Mouse (Mus musculus) cortical plate, adult 2 months (tissue): Measurements from ENCODE around the gene Auts2. TPM values are rescaled to one million over a fixed set of nuclear protein-coding genes. Genes with fewer than 3 reads are reported as not detected.

Experiments
- H3K27ac ChIP-seq: fragments of 200-500 bp; 2 replicates; pipeline ENCODE4 v1.5.1; 2012; ENCODE audit warnings: low read length, control low read depth, inconsistent platforms; ENCODE audit not compliant: insufficient read depth
- H3K4me1 ChIP-seq: fragments of 200-500 bp; 2 replicates; pipeline ENCODE4 v1.6.1; 2011; ENCODE audit warnings: low read length; ENCODE audit not compliant: control insufficient read depth, insufficient read depth
- H3K4me3 ChIP-seq: fragments of 200-500 bp; 2 replicates; pipeline ENCODE4 v1.5.1; 2011; ENCODE audit warnings: mild to moderate bottlenecking, low read length, control low read depth; ENCODE audit not compliant: insufficient read depth
- CTCF ChIP-seq: fragments of 200-500 bp; IDR thresholded peaks from 2 replicates; pipeline ENCODE4 v1.5.1; 2011; ENCODE audit warnings: mild to moderate bottlenecking, control low read depth, low read length; ENCODE audit not compliant: insufficient read depth; ENCODE audit errors: extremely low read depth
- POLR2A ChIP-seq: fragments of 200-500 bp; IDR thresholded peaks from 2 replicates; pipeline ENCODE4 v1.6.1; 2011; ENCODE audit warnings: mild to moderate bottlenecking, low read length, control low read depth; ENCODE audit not compliant: insufficient read depth; ENCODE audit errors: extremely low read depth
- polyA plus RNA-seq: library from polyadenylated mRNA; depleted of rRNA; stranded (reverse); fragments of >200 nt; gene quantifications from 2 replicates; pipeline ENCODE4 v1.2.3, GENCODE M21; 2012

The Auts2 gene
- polyA plus RNA-seq, 1 experiment = 29.7 TPM

GRCm38 (mm10) chr5:132378977-132379376 is 164.2 kb downstream of the Auts2 start:
- Histone ChIP-seq H3K27ac (no peak overlapping the region), H3K4me3 (no peak overlapping the region), H3K4me1 (peaks cover 1% of the 10 kb centered on the region; the same call in 1 of the 2 replicates)
- TF ChIP-seq POLR2A = no peak

DNA sequence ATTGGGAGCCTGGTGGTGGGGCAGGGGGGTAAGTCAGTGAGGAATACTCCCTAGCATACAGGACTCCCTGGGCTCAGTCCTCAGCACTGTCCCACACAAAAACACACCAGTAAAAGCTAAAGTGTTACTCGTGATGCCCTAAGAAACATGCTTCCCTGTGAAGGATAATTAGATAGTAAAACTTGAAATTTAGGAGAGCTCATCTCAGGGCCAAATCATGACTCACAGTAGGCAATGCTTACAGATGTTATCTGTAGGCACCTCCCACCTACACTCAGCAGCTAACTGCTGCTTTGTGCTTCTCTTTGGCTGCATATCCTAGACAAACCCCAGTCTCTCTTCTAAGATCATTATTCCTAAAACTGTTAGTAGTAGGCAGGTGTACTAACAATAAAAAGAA is 168.0 kb downstream of the Auts2 start:
- H3K27ac ChIP-seq = no peak overlapping the region
- no peak overlapping the region for H3K4me3 ChIP-seq
- H3K4me1 ChIP-seq = no peaks in the 10 kb centered on the region; the same call in 1 of the 2 replicates
- TF ChIP-seq CTCF (no peak), POLR2A (no peak)

GRCm38 (mm10) chr5:132373471-132374075 is 169.6 kb downstream of the Auts2 start:
- Histone ChIP-seq H3K4me1 (peaks cover 1% of the 10 kb centered on the region), H3K27ac (no peak overlapping the region), H3K4me3 (no peak overlapping the region)
- TF ChIP-seq CTCF (no peak), POLR2A (no peak)

- TF ChIP-seq CTCF (no peak), POLR2A (no peak)
- Histone ChIP-seq H3K4me3 (no peak overlapping the region), H3K4me1 (peaks cover 1% of the 10 kb centered on the region), H3K27ac (no peak overlapping the region)
Observed at GRCm38 (mm10) chr5:132372605-132373004, 170.5 kb downstream of the Auts2 start.

GRCm38 (mm10) chr5:132368678-132369088 is 174.5 kb downstream of the Auts2 start:
- H3K4me3 ChIP-seq = no peak overlapping the region
- H3K27ac ChIP-seq = no peak overlapping the region
- peaks cover 1% of the 10 kb centered on the region for H3K4me1 ChIP-seq
- no peak for TF ChIP-seq POLR2A
- TF ChIP-seq CTCF = no peak

- no peak overlapping the region for H3K27ac ChIP-seq
- TF ChIP-seq CTCF = no peak
- TF ChIP-seq POLR2A = no peak
- H3K4me3 ChIP-seq = no peak overlapping the region
- no peaks in the 10 kb centered on the region for H3K4me1 ChIP-seq
Observed at GRCm38 (mm10) chr5:132361276-132361675, 181.9 kb downstream of the Auts2 start.

DNA sequence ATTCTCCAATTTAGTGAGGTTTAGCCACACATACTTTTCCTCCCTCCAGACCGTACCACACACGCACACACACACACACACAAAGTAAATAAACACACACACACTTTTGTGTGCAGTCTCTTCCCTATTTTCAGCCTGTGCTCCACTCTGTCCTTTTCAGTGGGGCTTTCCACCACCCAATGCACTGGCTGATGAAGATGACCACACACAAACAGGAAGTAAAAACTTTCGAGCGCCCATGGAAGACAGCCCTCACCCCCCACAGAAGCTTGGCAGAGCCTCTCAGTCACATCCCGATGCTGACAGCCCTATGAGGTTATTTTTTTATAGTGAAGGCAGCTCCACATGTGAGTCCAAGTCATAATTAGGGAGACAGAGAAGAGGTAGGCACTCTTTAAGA is 185.4 kb downstream of the Auts2 start:
- Histone ChIP-seq H3K4me3 (no peak overlapping the region), H3K4me1 (no peaks in the 10 kb centered on the region), H3K27ac (no peak overlapping the region)
- TF ChIP-seq CTCF (no peak), POLR2A (no peak)

GRCm38 (mm10) chr5:132355935-132356334 is 187.2 kb downstream of the Auts2 start:
- TF ChIP-seq CTCF = 0 out of 2 replicates have a peak, but pooled peaks have one; percentile 29
- TF ChIP-seq POLR2A = no peak
- Histone ChIP-seq H3K4me1 (no peaks in the 10 kb centered on the region), H3K4me3 (no peak overlapping the region), H3K27ac (no peak overlapping the region)

- H3K4me1 ChIP-seq = no peaks in the 10 kb centered on the region
- H3K4me3 ChIP-seq = no peak overlapping the region
- no peak for TF ChIP-seq CTCF
- no peak for TF ChIP-seq POLR2A
- no peak overlapping the region for H3K27ac ChIP-seq
Observed at GRCm38 (mm10) chr5:132352437-132352836, 190.7 kb downstream of the Auts2 start.

DNA sequence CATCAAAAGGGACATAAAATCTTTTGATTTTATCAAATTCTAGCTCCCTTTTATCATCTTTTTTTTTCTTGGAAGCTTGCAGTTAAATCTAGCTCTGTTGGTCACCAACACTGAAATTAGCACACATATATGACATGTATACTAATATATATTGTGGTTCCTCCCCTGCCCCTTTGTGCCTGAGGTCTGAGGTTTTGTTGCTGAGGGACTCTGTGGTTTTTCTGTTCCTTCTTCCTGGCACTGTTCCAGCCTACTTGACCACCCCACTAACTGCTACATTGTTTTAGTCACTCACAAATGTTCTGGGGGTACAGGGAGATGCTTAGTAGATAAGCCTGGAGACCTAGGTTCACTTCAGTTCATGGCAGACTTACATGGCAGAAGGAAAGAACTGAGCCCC is 192.0 kb downstream of the Auts2 start:
- Histone ChIP-seq H3K4me1 (no peaks in the 10 kb centered on the region), H3K27ac (no peak overlapping the region), H3K4me3 (no peak overlapping the region)
- no peak for TF ChIP-seq CTCF
- no peak for TF ChIP-seq POLR2A

GRCm38 (mm10) chr5:132341315-132341714 is 201.8 kb downstream of the Auts2 start:
- no peak overlapping the region for H3K27ac ChIP-seq
- no peak overlapping the region for H3K4me3 ChIP-seq
- no peak for TF ChIP-seq CTCF
- no peak for TF ChIP-seq POLR2A
- peaks cover 2% of the 10 kb centered on the region; the same call in 1 of the 2 replicates for H3K4me1 ChIP-seq
